Mouse (Mus musculus): ENCODE results near the gene Zfp575.

Gene Zfp575

DNA sequence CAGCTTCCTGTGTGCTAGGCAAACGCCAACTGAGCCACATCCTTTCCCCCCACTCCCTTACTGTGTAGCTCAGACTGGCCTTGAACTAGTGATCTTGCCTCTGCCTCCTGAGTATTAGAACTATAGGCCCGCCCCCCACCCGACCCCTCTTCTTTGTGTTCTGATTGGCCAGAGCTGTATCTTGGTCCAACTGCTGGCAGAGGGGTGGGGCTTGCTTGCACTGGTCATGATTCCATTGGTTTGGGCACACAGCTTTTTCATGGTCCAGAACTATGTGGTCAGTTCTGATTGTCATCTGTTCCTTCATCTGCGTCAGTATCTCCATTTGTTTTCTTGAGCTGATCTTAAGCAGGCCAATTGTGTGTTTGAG, 23.6 kb downstream of the Zfp575 start:
- DNase-seq (ENCODE audit: low spot score in 2 of 2): no peak

DNA sequence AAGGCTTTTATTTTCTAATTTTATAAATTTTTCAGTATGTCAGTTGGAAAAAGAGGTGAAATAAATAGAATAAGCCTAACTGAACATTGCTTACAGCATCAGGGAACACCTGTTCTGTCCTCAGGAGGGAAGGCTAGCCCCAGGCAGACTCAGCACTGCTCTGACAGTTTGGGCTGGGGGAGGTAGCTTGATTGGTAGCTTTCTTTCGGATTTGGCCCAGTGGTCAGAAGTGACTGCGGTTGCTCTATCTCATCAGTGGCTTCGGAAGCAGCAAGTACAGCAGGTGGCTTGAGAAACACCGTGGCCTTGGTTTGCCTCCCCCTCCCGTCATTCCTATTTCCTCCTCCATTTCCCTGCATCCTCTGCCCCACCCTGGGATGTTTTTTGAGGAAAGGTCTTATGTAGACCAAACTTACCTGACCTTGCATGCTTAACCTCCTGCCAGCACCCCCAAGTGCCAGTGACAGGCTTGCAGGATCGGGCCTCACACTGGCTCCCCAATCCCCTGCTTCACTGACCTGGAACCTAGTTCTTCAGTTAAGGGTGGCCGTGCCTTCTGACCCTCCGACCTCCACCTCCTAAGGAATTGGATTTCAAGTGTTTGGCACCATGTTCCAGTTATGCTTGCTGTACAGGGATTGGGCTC, 24.1 kb downstream of the Zfp575 start:
- peak in 1 of 2 experiments; percentile 36 for DNase-seq (ENCODE audit: low spot score in 2 of 2)

DNA sequence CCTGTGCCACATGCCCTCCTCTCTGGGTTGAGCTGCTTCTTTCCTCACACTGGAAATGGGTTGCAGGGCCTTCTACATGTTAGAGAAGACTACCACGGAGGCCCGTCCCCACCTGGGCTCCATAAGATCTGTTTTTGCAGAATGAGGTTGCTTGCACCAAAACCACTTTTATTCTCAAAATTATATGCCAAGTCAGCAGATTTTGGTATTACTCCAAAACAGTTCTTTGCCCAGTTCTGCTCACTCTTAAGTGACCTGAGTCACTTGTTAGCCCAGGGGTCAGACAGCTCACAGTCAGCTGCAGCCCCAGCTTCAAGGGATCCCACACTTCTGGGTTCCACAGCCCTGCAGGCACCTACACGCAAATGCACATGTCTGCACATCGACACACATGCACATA, 26.0 kb downstream of the Zfp575 start:
- DNase-seq (ENCODE audit: low spot score in 2 of 2): no peak

DNA sequence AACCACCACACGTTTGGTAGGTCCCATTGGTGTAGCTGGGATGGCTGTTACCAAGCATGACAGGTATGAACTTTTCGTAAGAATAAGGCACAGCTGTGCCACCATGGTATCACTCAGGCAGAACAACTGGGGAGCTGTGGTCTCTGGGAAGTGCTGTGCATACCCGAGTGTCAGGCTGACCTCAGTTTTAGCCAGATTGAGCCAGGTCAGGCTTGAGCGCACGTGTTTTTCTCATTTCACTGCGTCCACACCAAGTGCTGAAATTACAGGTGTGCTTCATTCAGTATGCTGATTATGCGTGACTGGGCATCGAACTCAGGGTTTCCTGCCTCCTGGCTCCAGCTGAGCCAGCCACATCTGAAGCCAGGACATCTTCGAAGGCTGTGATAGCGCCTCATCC, 31.7 kb downstream of the Zfp575 start:
- no peak for DNase-seq (ENCODE audit: low spot score in 2 of 2)

DNA sequence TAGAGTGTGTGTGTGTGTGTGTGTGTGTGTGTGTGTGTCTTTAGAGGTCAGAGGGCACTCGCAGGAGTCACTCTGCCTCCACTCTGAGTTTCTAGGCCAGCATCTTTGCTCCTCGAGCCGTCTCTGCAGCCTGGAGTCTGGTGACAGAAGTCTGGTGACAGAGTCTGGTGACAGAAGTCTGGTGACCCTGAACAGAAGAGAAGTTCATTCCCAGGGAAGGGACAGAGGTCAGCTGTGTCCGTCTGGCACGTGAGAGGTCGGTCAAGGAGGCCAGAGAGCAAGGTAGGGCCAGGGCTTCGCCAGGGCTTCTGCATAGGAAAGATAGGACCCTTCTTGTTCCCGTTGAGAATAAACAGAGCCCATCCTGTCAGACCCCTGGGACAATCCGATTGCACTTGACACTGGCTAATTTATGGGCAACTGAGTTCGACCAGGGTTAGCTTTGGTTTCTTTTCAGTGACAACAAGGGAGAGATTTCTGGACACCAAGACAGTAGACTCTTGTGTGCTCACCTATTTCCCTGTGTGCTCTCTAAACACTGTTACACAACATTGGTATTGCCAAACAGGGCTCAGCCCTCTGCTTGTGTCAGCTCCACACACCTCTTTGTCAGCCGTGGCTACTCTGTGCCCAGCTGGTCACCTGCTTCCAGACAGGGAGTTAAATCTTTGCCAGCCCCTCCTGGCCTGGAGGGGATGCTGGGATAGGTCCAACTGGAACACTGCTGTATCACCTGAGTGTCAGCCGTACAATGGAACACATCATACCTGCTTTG, 35.3 kb downstream of the Zfp575 start:
- no peak for DNase-seq (ENCODE audit: low spot score in 2 of 2)

DNA sequence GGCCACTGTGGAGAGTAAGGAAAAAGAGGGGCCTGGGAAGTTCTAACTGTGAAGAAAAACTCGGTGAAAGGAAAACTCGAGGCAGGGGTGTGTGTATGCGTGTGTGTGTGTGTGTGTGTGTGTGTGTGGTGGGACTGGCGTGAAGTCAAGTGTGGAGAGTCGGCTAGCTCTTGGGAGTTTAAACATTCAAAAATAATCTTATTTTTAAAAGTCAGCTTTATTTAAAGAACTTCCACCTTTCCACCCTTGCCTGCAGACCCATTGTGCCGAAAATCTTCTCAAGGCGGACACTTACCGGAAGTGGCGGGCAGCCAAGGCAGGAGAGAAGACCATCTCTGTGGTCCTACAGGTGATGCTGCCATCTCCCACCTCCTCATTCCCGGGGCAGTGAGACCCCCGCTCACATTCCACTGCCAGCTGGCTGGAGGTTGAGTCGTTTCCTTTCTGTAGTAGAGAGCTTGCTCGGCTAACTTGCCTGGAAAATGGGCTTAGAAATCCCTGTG, 39.9 kb downstream of the Zfp575 start:
- DNase-seq (ENCODE audit: low spot score in 2 of 2): no peak

DNA sequence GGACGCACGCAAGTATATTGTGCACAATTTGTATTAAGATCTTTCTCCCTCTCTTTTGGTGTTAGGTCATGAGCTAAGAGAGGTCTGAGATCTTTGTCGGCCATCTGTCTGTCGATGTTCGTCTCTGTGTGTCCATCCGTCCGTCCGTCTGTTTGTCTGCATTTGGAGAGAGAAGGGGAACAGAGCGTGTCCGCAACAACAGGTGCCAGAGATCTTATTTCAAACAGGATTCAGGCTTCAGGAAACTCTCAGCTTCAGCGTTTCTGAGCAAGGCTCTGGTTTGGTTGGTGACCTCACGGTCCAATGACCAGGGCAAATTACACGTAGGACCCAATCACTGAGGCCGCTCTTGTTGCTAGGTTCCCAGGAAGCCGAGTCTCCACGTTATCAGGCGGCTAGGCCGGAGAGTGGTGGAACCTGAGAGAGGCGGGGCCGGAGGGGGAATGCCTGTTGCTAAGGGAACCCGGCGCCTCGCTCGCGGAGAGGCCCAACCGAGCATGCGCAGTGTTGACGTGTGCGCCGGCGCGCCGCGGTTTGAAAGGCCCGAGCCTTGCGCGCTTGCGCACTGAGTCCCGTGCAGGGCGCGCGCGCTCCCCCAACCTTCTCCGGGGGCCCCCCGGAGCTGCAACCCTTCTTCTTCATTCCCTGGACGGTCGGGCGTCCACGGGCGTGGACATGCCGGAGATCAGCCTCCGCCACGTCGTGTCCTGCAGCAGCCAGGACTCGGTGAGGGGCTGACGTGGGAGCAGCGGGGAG, 40.6 kb downstream of the Zfp575 start:
- DNase-seq (ENCODE audit: low spot score in 2 of 2): peak; percentile 93 to 99

DNA sequence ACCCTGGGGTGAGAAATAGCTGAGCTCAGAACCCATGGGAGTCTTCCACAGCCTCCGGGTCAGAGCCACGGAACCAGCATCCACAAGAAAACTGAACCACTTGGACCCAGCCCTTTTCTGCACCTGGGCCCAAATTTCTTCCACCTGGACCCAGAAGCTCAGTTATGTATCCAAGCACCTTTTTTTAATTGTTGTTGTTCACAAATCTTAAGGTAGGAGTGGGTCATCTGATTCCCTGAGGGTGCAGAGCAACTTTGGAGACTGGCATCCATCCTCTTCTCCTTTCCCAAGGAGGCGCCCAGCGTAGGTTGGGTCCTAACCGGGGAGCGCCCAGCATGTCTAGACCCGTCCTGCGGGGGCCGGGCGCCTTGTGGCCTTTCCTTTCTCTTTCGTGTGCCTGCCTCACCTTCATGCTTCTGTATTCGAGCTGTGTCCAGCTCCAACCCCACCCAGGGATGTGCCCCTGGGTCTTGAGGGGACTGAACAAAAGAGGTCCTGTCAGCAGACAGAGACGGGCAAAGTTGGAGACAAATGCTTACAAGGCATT, 41.3 kb downstream of the Zfp575 start, which contains the start of the genes Pinlyp and Xrcc1:
Pinlyp (minus strand) TSS at position 51 of the 547 bp plus-strand sequence.
Xrcc1 (plus strand) TSS at position 222 of the 547 bp plus-strand sequence.
- peak in 1 of 2 experiments; percentile 45 for DNase-seq (ENCODE audit: low spot score in 2 of 2)

DNA sequence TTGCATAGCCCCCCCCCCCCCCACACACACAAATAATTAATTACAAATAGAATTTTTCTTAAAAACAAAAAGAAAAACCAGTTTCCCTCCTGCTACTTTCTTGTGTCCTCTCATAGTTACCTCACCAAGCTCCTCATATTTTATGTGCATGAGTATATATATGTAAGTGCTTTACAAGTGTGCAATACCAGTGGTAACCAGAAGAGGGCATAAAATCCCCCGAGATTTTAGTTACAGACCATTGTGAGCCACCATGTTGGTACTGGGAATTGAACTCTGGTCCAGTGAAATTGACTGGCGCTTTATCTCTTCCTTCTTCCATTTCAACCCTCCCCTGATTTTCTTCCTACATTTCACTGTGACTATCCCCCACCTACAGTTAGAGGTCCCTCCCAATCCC, 42.9 kb downstream of the Zfp575 start:
- DNase-seq (ENCODE audit: low spot score in 2 of 2): no peak

DNA sequence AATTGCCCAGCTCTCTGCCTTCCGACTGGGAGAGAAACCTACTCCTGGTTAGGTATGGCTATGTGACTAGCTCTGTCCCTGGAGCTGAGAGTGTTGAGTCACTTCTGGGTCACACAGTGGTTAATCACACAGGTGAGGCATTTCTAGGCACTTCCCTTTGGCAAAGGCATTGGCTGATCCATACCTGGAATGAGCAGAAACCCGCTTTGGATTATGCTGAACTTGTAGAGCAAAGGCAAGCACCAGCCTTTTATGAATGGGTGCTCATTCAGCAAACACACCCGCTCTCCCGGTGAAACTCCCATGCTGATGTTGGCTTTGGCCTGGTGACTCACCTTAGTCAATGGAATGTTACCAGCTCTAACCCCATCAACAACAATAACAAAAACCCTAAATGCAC, 47.8 kb downstream of the Zfp575 start:
- no peak for DNase-seq (ENCODE audit: low spot score in 2 of 2)

DNA sequence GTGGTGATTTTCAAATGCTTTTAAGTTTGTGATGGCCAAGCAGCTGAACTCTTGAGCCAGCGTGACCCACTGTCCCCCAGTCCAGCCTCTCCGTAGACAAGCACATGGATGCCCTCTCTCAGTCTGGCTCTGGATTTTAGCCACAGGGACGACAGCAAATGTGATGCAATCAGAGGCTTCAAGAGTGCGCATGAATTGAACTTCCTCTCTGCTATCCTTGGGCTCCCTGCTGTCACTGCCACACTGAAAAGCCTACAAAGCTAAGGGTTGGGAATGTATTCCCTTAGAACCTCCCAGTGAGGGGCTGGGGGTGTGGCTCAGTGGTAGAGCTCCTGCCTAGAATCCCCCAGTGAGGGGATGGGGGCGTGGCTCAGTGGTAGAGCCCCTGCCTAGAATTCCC, 48.7 kb downstream of the Zfp575 start:
- DNase-seq (ENCODE audit: low spot score in 2 of 2): no peak

DNA sequence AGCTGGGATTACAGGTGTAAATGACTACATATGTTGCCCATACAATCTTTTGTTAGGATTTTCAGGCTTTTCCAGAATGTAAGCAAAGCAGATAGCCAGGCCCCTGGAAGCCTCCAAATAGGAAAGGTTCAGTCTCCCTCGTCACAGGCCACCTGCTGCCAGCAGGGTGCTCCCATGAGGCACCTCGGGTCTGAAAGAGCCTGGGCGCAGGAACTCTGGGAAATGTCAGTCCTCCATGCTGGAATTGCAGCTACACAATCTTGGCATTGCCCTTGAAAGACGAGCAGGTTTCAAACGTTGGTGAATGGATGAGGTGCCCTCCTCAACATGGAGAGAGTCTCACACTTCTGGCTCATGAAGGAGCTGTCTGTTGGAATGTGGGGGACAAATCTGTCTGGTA, 49.3 kb downstream of the Zfp575 start:
- DNase-seq (ENCODE audit: low spot score in 2 of 2): no peak

DNA sequence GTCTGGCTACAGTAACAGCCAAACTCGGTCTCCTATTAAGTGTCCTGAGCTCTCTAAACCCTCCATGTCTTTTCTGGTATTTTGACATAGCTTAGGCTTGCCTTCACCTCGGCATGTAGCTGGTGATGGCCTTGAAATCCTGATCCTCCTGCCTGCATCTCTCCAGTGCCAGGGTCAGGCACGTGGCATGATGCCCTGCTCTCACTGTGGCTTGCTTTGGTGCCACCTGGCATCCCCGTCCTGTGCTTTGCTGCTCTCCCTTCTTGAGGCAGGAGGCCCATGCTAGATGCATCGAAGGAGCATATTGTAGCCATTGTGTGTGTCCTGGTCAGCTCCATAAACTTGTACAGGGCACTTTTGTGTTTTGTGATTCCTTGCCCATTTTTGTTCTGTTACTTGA, 49.9 kb downstream of the Zfp575 start:
- no peak for DNase-seq (ENCODE audit: low spot score in 2 of 2)

DNA sequence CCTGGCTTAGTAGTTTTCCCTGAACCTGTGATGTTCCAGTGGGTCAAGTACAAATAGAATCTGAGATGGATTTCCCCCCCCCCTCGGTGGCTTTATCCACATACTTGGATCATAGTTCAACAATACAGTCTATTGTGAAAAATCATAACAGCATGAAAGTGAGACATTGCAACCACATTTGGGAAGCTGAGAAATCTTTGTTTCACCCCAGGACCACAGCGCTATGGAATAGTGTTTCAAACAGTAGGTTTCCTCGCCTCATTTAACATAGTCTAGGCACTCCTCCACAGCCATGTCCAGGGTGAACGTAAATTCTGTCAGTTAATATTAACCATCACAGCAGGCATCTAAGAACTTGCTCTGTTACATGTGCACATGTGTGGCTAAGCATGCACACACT, 50.4 kb downstream of the Zfp575 start:
- DNase-seq (ENCODE audit: low spot score in 2 of 2): no peak

DNA sequence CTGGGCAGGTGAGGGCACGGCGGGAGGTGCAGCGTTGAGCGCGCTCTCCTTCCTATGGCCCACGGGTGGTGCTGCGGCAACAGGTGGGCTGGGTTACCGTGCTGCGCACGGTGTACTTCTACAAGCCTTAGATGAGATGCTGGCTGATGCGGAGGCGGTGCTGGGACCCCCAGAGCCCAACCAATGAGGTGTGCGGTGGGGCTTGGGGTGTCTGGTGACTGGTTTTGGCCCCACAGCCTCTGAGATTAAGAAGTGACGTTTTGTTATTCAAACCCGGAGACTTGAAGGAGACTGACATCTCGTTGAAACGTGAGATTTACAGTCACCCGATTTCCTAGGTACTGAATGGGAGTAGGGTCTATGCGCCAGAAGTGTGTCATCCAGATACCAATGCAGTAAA, 53.1 kb downstream of the Zfp575 start:
- DNase-seq (ENCODE audit: low spot score in 2 of 2): no peak
